Mouse (Mus musculus) small intestine, adult 2 months (tissue): ENCODE data around the gene Crk.

Source experiments
- CTCF ChIP-seq: fragments of 200-500 bp; IDR thresholded peaks from 2 replicates; pipeline ENCODE4 v1.5.1; 2012; ENCODE audit warnings: low read depth, mild to moderate bottlenecking, control low read depth, inconsistent platforms, low read length, moderate library complexity, mixed read lengths; ENCODE audit not compliant: insufficient replicate concordance, insufficient read length; ENCODE audit errors: extremely low read depth
- POLR2A ChIP-seq: fragments of 200-500 bp; IDR thresholded peaks from 2 replicates; pipeline ENCODE4 v1.6.1; 2012; ENCODE audit warnings: low read depth, mild to moderate bottlenecking, control low read depth, inconsistent platforms, low read length, moderate library complexity

DNA sequence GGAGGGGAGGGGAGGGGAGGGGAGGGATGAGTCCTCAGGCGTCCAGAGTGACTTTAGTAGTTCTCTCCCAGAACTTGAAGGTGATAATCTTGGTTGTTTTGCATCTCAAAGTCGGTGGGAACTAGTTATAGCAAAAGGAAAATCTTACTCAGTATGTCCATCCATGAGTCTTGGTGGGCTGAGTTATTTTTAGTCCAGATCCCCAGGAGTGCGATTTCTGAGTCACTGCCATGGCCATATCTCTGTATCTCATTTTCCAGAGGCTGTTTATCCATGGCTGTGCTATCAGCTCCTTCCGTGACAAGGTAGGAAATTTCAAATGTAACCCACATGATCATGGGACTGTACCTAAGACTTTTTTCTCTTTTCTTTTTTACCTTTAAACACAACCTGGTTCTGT lies 43.3 kb downstream of the Crk start:
- TF ChIP-seq POLR2A: no peak
- no peak for TF ChIP-seq CTCF
